Mouse (Mus musculus) testis, adult 2 months (tissue): ENCODE measurements around the gene 4922502D21Rik. TPM values are rescaled to one million over a fixed set of nuclear protein-coding genes. Genes with fewer than 3 reads are reported as not detected.

ENCODE experiments used
- H3K27ac ChIP-seq: fragments of 200-500 bp; 2 replicates; pipeline ENCODE4 v1.5.1; 2012; ENCODE audit warnings: low read depth, low read length; ENCODE audit not compliant: control insufficient read depth, insufficient read depth
- H3K27me3 ChIP-seq: fragments of 200-500 bp; 2 replicates; pipeline ENCODE4 v1.6.1; 2012; ENCODE audit warnings: mild to moderate bottlenecking, low read length, moderate library complexity; ENCODE audit not compliant: control insufficient read depth, insufficient read depth
- H3K36me3 ChIP-seq: fragments of 200-500 bp; 2 replicates; pipeline ENCODE4 v1.6.1; 2012; ENCODE audit warnings: mild to moderate bottlenecking, low read length; ENCODE audit not compliant: control insufficient read depth, insufficient read depth
- H3K4me1 ChIP-seq: fragments of 200-500 bp; 2 replicates; pipeline ENCODE4 v1.6.1; 2012; ENCODE audit warnings: low read length; ENCODE audit not compliant: control insufficient read depth, insufficient read depth
- H3K4me3 ChIP-seq: fragments of 200-500 bp; 2 replicates; pipeline ENCODE4 v1.5.1; 2012; ENCODE audit warnings: low read depth, mild to moderate bottlenecking, low read length, moderate library complexity, mixed read lengths; ENCODE audit not compliant: control insufficient read depth
- CTCF ChIP-seq: fragments of 200-500 bp; IDR thresholded peaks from 2 replicates; pipeline ENCODE4 v1.5.1; 2012; ENCODE audit warnings: low read depth, mild to moderate bottlenecking, inconsistent platforms, low read length, moderate library complexity; ENCODE audit not compliant: control insufficient read depth, insufficient read depth, insufficient replicate concordance
- POLR2A ChIP-seq: fragments of 200-500 bp; IDR thresholded peaks from 2 replicates; pipeline ENCODE4 v1.6.1; 2012; ENCODE audit warnings: low read depth, mild to moderate bottlenecking, inconsistent platforms, low read length, moderate library complexity; ENCODE audit not compliant: control insufficient read depth
- polyA plus RNA-seq: library from polyadenylated mRNA; depleted of rRNA; stranded (reverse); fragments of >200 nt; gene quantifications from 2 replicates; pipeline ENCODE4 v1.2.3, GENCODE M21; 2012; rRNA removed

4922502D21Rik gene
- polyA plus RNA-seq, result 661 and 905 TPM in 2 replicates

- Histone ChIP-seq H3K27ac (peak within 1 kb of the TSS; percentile 96), H3K27me3 (no peaks in the 10 kb centered on the region), H3K4me1 (peaks cover 13% of the 10 kb centered on the region), H3K4me3 (peak within 1 kb of the TSS; percentile 84), H3K36me3 (peaks cover 2% of the 10 kb centered on the region; the same call in 1 of the 2 replicates)
- no peak for TF ChIP-seq CTCF
- TF ChIP-seq POLR2A, result peak; percentile 95
Observed at GRCm38 (mm10) chr6:129331610-129332009, at the start of gene 4922502D21Rik. 4922502D21Rik (minus strand) TSS chr6:129331796.

- TF ChIP-seq POLR2A (no peak), CTCF (no peak)
- no peaks in the 10 kb centered on the region for H3K36me3 ChIP-seq
- no peaks in the 10 kb centered on the region for H3K27me3 ChIP-seq
- no peak overlapping the region for H3K4me3 ChIP-seq
- H3K4me1 ChIP-seq, result no peaks in the 10 kb centered on the region
- no peak overlapping the region for H3K27ac ChIP-seq
Observed at GRCm38 (mm10) chr6:129380454-129380853, 48.9 kb upstream of the 4922502D21Rik start.

DNA sequence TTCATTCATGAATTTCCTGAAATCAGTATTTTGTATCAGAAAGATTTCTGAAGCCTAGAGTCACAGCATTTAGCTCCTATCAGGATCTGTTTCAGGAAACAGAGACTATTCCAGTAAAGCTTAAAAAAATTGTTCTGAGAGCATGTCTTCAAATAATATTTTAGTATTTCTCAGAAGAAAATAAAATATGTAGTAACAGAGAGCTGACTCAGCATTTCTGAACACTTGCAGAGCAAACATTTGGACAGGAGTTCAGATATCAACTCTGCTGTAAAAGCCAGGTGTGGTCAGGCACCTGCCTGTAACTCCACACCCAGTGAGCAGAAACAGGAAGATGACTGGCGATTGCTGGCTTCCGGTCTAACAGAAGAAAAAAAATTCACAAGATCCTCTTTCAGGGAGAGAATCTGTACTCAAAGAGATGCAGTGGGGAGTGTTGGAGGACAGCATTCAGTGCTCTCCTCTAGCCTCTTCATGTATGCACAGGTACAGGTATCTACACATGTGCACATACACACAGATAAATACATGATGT, 43.4 kb upstream of the 4922502D21Rik start:
- H3K4me1 ChIP-seq, result no peaks in the 10 kb centered on the region
- no peaks in the 10 kb centered on the region for H3K36me3 ChIP-seq
- TF ChIP-seq POLR2A (no peak), CTCF (no peak)
- no peak overlapping the region for H3K4me3 ChIP-seq
- H3K27me3 ChIP-seq, result no peaks in the 10 kb centered on the region
- no peak overlapping the region for H3K27ac ChIP-seq

GRCm38 (mm10) chr6:129369374-129370132, 38.0 kb upstream of the 4922502D21Rik start:
- H3K36me3 ChIP-seq, result no peaks in the 10 kb centered on the region
- H3K4me1 ChIP-seq, result no peaks in the 10 kb centered on the region
- TF ChIP-seq POLR2A, result no peak
- TF ChIP-seq CTCF, result no peak
- no peak overlapping the region for H3K27ac ChIP-seq
- H3K4me3 ChIP-seq, result no peak overlapping the region
- H3K27me3 ChIP-seq, result no peaks in the 10 kb centered on the region

- H3K27ac ChIP-seq, result no peak overlapping the region
- H3K4me3 ChIP-seq, result no peak overlapping the region
Observed at GRCm38 (mm10) chr6:129365959-129366359, 34.4 kb upstream of the 4922502D21Rik start.

GRCm38 (mm10) chr6:129363942-129364341, 32.3 kb upstream of the 4922502D21Rik start:
- Histone ChIP-seq H3K27ac (no peak overlapping the region), H3K27me3 (no peaks in the 10 kb centered on the region), H3K4me1 (no peaks in the 10 kb centered on the region), H3K36me3 (no peaks in the 10 kb centered on the region), H3K4me3 (no peak overlapping the region)
- no peak for TF ChIP-seq POLR2A
- TF ChIP-seq CTCF, result no peak

More at GRCm38 (mm10) chr6:129365959-129366359, 34.4 kb upstream of the 4922502D21Rik start:
- no peaks in the 10 kb centered on the region for H3K4me1 ChIP-seq
- no peaks in the 10 kb centered on the region for H3K36me3 ChIP-seq
- TF ChIP-seq CTCF (peak; percentile 21; the same call in 1 of the 2 replicates), POLR2A (no peak)
- H3K27me3 ChIP-seq, result no peaks in the 10 kb centered on the region

- Histone ChIP-seq H3K27ac (no peak overlapping the region), H3K4me1 (no peaks in the 10 kb centered on the region), H3K27me3 (no peaks in the 10 kb centered on the region), H3K4me3 (no peak overlapping the region), H3K36me3 (no peaks in the 10 kb centered on the region)
- no peak for TF ChIP-seq POLR2A
- no peak for TF ChIP-seq CTCF
Observed at GRCm38 (mm10) chr6:129359515-129359914, 27.9 kb upstream of the 4922502D21Rik start.
